Mouse (Mus musculus): Measurements from ENCODE around the gene Hspa1l. TPM values are rescaled to one million over a fixed set of nuclear protein-coding genes. Genes with fewer than 3 reads are reported as not detected.

Gene Hspa1l
- polyA plus RNA-seq, 1 experiment = 0.49 TPM

DNA sequence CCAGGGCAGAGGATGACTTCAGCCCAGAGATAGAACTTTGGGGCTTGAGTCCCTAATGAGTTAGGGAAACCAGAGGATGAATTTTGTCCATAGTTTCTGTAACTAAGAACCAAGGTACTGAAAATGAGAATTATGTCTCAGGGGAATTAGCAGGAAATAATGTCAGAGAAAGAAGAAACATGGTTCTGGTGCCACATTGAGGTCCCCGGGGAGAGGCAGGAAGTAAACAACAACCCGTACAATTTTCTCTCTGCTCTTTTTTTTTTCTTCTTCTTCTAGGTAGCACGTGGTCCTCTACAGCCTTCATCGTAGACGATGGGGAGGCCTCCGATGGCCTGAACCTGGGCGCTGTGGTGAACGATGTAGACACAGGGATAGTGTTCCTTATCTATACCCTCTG, 40.2 kb upstream of the Hspa1l start:
- H3K4me1 ChIP-seq (ENCODE audit: control insufficient read depth, insufficient read depth, low read length) = no peaks in the 10 kb centered on the region; the same call in 1 of the 2 replicates
- DNase-seq = no peak
- no peaks in the 10 kb centered on the region for H3K27me3 ChIP-seq (ENCODE audit: control insufficient read depth, insufficient read depth, low read length)
- H3K27ac ChIP-seq (ENCODE audit: insufficient read depth, low read length) = no peak overlapping the region
- TF ChIP-seq POLR2A (IDR thresholded peaks at IDR 0.05; ENCODE audit: borderline replicate concordance, insufficient read depth, low read length) (no peak), CTCF (IDR thresholded peaks at IDR 0.05; ENCODE audit: borderline replicate concordance, insufficient read depth, low read depth, low read length) (no peak)
- peak overlapping the region; percentile 84 for H3K4me3 ChIP-seq (replicated peaks; ENCODE audit: insufficient read depth, low read depth, low read length)
- WGBS = 82% methylated on average over 8 of the region's 8 CpGs

DNA sequence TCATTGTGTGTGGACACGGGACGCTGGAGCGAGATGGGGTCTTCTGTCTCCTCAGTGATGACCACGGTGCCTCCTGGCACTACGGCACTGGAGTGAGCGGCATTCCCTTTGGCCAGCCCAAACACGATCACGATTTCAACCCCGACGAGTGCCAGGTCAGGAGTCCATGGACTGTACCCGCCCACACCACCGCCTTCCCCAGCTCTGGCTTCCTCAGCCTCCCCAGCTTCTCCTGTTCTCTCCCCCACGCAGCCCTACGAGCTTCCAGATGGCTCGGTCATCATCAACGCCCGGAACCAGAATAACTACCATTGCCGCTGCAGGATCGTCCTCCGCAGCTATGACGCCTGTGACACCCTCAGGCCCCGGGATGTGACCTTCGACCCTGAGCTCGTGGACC, 38.5 kb upstream of the Hspa1l start:
- TF ChIP-seq CTCF (IDR thresholded peaks at IDR 0.05; ENCODE audit: borderline replicate concordance, insufficient read depth, low read depth, low read length) (no peak), POLR2A (IDR thresholded peaks at IDR 0.05; ENCODE audit: borderline replicate concordance, insufficient read depth, low read length) (no peak)
- no peaks in the 10 kb centered on the region for H3K27me3 ChIP-seq (ENCODE audit: control insufficient read depth, insufficient read depth, low read length)
- no peaks in the 10 kb centered on the region; the same call in 1 of the 2 replicates for H3K4me1 ChIP-seq (ENCODE audit: control insufficient read depth, insufficient read depth, low read length)
- H3K4me3 ChIP-seq (replicated peaks; ENCODE audit: insufficient read depth, low read depth, low read length) = no peak overlapping the region
- no peak for DNase-seq
- H3K27ac ChIP-seq (ENCODE audit: insufficient read depth, low read length) = no peak overlapping the region
- 58% methylated on average over 24 of the region's 24 CpGs for WGBS

DNA sequence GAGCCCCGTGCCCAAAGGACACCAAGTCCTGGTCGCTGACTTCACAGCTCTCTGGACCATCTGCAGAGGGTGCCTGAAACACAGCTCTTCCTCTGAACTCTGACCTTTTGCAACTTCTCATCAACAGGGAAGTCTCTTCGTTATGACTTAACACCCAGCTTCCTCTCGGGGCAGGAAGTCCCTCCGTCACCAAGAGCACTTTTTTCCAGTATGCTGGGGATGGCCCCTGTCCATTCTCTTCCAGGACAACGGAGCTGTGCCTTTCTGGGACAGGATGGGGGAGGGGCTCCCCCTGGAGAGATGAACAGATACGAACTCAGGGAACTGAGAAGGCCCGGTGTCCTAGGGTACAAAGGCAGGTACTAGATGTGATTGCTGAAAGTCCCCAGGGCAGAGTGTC, 37.7 kb upstream of the Hspa1l start:
- DNase-seq = no peak
- H3K27me3 ChIP-seq (ENCODE audit: control insufficient read depth, insufficient read depth, low read length) = no peaks in the 10 kb centered on the region
- H3K4me1 ChIP-seq (ENCODE audit: control insufficient read depth, insufficient read depth, low read length) = no peaks in the 10 kb centered on the region; the same call in 1 of the 2 replicates
- no peak overlapping the region for H3K4me3 ChIP-seq (replicated peaks; ENCODE audit: insufficient read depth, low read depth, low read length)
- no peak for TF ChIP-seq POLR2A (IDR thresholded peaks at IDR 0.05; ENCODE audit: borderline replicate concordance, insufficient read depth, low read length)
- no peak for TF ChIP-seq CTCF (IDR thresholded peaks at IDR 0.05; ENCODE audit: borderline replicate concordance, insufficient read depth, low read depth, low read length)
- 50% methylated on average over 8 of the region's 8 CpGs for WGBS
- H3K27ac ChIP-seq (ENCODE audit: insufficient read depth, low read length) = no peak overlapping the region

DNA sequence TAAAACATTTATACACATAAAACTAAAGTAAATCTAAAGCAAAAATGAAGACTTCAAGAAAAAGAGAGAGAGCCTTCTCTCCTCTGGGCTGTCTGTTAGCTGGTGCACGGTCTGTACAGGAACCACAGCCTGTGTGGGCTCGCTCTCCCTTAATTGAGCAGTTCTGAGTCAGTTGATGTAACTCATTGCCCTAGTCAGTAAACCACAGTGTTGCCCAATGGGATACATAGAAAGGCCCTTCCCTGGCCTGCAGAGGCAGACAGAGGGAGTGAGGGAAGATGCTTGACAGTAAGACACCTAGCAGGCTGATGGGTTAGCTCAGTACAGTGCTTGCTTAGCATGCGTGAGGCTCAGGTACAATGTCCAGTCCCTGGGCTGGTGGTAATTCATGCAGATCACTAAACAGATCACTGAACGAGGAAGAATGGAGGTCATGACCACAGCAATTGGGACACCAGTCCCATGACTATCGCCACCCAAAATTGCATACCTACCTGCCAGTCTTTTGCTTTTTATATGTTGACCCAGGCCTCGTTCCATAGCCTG, 34.5 kb upstream of the Hspa1l start:
- 80% methylated on average over 6 of the region's 6 CpGs for WGBS
- Histone ChIP-seq H3K4me1 (ENCODE audit: control insufficient read depth, insufficient read depth, low read length) (no peaks in the 10 kb centered on the region), H3K27me3 (ENCODE audit: control insufficient read depth, insufficient read depth, low read length) (no peaks in the 10 kb centered on the region), H3K27ac (ENCODE audit: insufficient read depth, low read length) (no peak overlapping the region), H3K4me3 (replicated peaks; ENCODE audit: insufficient read depth, low read depth, low read length) (no peak overlapping the region)
- TF ChIP-seq POLR2A (IDR thresholded peaks at IDR 0.05; ENCODE audit: borderline replicate concordance, insufficient read depth, low read length) (no peak), CTCF (IDR thresholded peaks at IDR 0.05; ENCODE audit: borderline replicate concordance, insufficient read depth, low read depth, low read length) (no peak)
- no peak for DNase-seq

DNA sequence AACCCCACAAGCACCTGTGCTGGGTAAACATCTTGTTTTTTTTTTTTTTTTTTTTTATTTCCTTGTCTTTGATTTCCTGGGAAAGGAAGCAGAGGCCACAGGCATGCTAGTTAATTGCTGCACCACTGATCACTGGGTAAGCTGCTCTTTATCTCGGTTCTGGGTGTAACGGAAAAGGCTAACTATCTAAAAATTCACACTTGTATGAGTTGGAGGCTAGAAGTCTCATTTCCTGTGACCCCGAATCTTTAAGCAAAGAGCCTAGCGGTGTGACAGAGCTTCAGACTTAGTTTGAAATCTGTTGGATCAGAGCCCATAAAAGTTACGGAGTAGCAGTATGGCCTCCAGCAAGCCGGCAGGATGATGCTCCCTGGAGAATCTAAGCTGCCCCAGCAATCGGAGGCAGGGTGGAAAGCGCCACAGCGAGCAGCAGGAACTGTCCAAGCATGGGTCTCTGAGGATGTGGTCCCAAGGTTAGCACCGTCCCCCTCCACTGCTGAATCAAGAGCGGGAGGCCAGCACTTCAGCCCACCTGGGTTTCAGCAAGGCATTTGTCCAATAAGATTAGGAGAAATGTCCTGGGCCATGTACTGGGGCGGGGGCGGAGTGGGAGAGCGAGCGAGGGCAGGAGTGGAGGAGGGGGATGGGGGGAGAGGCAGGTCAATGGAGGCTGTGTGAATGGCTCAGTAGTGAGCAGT, 31.0 kb upstream of the Hspa1l start:
- Histone ChIP-seq H3K27ac (ENCODE audit: insufficient read depth, low read length) (no peak overlapping the region), H3K4me3 (replicated peaks; ENCODE audit: insufficient read depth, low read depth, low read length) (no peak overlapping the region), H3K27me3 (ENCODE audit: control insufficient read depth, insufficient read depth, low read length) (no peaks in the 10 kb centered on the region), H3K4me1 (ENCODE audit: control insufficient read depth, insufficient read depth, low read length) (no peaks in the 10 kb centered on the region)
- TF ChIP-seq CTCF (IDR thresholded peaks at IDR 0.05; ENCODE audit: borderline replicate concordance, insufficient read depth, low read depth, low read length) = no peak
- TF ChIP-seq POLR2A (IDR thresholded peaks at IDR 0.05; ENCODE audit: borderline replicate concordance, insufficient read depth, low read length) = no peak
- WGBS = 6% methylated on average over 15 of the region's 15 CpGs
- DNase-seq = no peak

DNA sequence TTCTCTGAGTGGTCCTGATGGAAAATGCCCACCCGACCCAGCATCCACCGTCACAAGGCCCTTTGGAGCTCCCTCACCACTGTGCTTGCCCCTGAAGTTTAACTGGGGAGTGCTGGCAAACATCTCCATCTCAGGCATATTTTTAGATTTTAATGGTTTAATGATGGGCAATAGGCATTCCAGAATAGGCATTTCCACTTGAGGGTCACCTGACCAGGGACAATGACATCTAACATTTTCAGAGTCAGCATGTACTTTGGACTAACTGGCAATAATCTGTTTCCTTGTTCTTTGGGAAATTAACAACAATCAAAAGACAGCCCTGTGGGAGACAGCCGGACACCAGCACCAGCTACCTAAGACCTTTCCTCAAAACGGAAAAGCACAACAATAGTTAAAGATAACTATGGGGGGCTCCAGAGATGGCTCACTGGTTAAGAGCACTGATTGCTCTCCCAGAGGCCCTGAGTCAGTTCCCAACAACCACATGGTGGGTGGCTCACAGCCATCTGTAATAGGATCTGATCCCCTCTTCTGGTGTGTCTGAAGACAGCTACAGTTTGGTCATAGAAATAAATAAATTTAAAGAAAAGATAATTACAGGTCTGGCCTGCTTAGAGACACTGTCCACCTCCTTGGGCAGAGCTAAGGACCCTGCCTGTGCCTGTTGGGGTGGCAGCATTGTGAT, 29.2 kb upstream of the Hspa1l start:
- H3K27ac ChIP-seq (ENCODE audit: insufficient read depth, low read length) = no peak overlapping the region
- 86% methylated on average over 4 of the region's 4 CpGs for WGBS
- no peaks in the 10 kb centered on the region for H3K27me3 ChIP-seq (ENCODE audit: control insufficient read depth, insufficient read depth, low read length)
- TF ChIP-seq POLR2A (IDR thresholded peaks at IDR 0.05; ENCODE audit: borderline replicate concordance, insufficient read depth, low read length) (no peak), CTCF (IDR thresholded peaks at IDR 0.05; ENCODE audit: borderline replicate concordance, insufficient read depth, low read depth, low read length) (no peak)
- H3K4me1 ChIP-seq (ENCODE audit: control insufficient read depth, insufficient read depth, low read length) = no peaks in the 10 kb centered on the region
- H3K4me3 ChIP-seq (replicated peaks; ENCODE audit: insufficient read depth, low read depth, low read length) = no peak overlapping the region
- no peak for DNase-seq

DNA sequence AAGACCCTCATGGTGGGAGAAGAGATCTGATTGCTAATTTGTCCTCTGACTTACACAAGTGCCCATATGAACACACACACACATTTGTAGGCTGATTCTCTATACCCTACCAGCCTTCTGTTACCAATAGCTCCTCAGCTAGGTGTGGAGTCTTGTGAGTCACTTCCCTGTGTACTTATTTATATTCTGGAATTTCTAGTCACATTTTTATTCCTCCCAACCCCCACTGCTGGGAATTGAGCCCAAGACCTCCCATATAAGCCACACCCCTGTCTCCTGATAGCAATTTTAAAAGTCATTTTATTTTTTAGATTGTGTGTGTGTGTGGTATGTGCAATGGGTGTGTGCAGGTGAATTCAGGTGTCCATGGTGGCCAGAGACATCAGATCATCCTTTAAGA, 28.1 kb upstream of the Hspa1l start:
- no peaks in the 10 kb centered on the region for H3K27me3 ChIP-seq (ENCODE audit: control insufficient read depth, insufficient read depth, low read length)
- no peak overlapping the region for H3K4me3 ChIP-seq (replicated peaks; ENCODE audit: insufficient read depth, low read depth, low read length)
- no peak for DNase-seq
- H3K4me1 ChIP-seq (ENCODE audit: control insufficient read depth, insufficient read depth, low read length) = no peaks in the 10 kb centered on the region
- no peak for TF ChIP-seq POLR2A (IDR thresholded peaks at IDR 0.05; ENCODE audit: borderline replicate concordance, insufficient read depth, low read length)
- TF ChIP-seq CTCF (IDR thresholded peaks at IDR 0.05; ENCODE audit: borderline replicate concordance, insufficient read depth, low read depth, low read length) = no peak
- no peak overlapping the region for H3K27ac ChIP-seq (ENCODE audit: insufficient read depth, low read length)
